Mouse (Mus musculus): ENCODE measurements around the gene Mief2.

- TF ChIP-seq CTCF (IDR thresholded peaks at IDR 0.05; ENCODE audit: low read depth) (no peak), EP300 (optimal IDR thresholded peaks at IDR 0.05) (no peak)
These were observed 17.0 kb upstream of the Mief2 start for GRCm38 (mm10) chr11:60711218-60711617.

Measured in stomach, postnatal 0 days (tissue).